Mouse (Mus musculus) midbrain, embryonic 16.5 days (tissue): Measurements from ENCODE around the gene Rab19. TPM values are rescaled to one million over a fixed set of nuclear protein-coding genes. Genes with fewer than 3 reads are reported as not detected.
"Not testable (repeated sequence)": the region's sequence is repeated elsewhere in the genome, so short reads cannot be mapped to it uniquely, and the experiment has no call there.

Source experiments
- ATAC-seq: fragments of 200-750 bp; cut with Nextera tagmentation; 2 replicates; pipeline ENCODE4 v1.8.0; 2017; ENCODE audit warnings: moderate TSS enrichment
- H3K27ac ChIP-seq: fragments of 300-500 bp; sonication (generic); 2 replicates; pipeline ENCODE4 v1.5.1; 2014; ENCODE audit warnings: mild to moderate bottlenecking, low read length, mixed read lengths
- H3K27me3 ChIP-seq: fragments of 300-500 bp; sonication (generic); 2 replicates; pipeline ENCODE4 v1.6.1; 2014; ENCODE audit warnings: low read depth, low read length, mixed read lengths; ENCODE audit not compliant: control insufficient read depth, insufficient read depth
- H3K36me3 ChIP-seq: fragments of 300-500 bp; sonication (generic); 2 replicates; pipeline ENCODE4 v1.6.1; 2014; ENCODE audit warnings: mild to moderate bottlenecking, low read length, moderate library complexity, mixed read lengths; ENCODE audit not compliant: control insufficient read depth, insufficient read depth
- H3K4me1 ChIP-seq: fragments of 300-500 bp; sonication (generic); 2 replicates; pipeline ENCODE4 v1.6.1; 2014; ENCODE audit warnings: mild to moderate bottlenecking, low read length, mixed read lengths; ENCODE audit not compliant: control insufficient read depth, insufficient read depth
- H3K4me2 ChIP-seq: fragments of 300-500 bp; sonication (generic); 2 replicates; pipeline ENCODE4 v1.6.1; 2014; ENCODE audit warnings: mild to moderate bottlenecking, low read length, mixed read lengths
- H3K4me3 ChIP-seq: fragments of 300-500 bp; sonication (generic); 2 replicates; pipeline ENCODE4 v1.5.1; 2014; ENCODE audit warnings: low read depth, mild to moderate bottlenecking, low read length, moderate library complexity, mixed read lengths
- H3K9ac ChIP-seq: fragments of 300-500 bp; sonication (generic); 2 replicates; pipeline ENCODE4 v1.6.1; 2014; ENCODE audit warnings: low read depth, low read length, mixed read lengths
- H3K9me3 ChIP-seq: fragments of 300-500 bp; sonication (generic); replicated peaks from 2 replicates; pipeline ENCODE4 v1.6.1; 2014; ENCODE audit warnings: mild to moderate bottlenecking, low read length, mixed read lengths; ENCODE audit not compliant: control insufficient read depth, poor library complexity, severe bottlenecking
- WGBS: fragments of 180-500 bp; shearing (Covaris S2); extraction: QIAGEN DNeasy Blood & Tissue Kit; methylation state at CpG from one replicate; pipeline ENCODE4 v1.1.7; 2014; 5-methylcytosine and 5-hydroxymethylcytosine counted together
- polyA plus RNA-seq: library from polyadenylated mRNA; unstranded; fragments of >200 nt; fragmentation: Nextera tagmentation; extraction: Ambion mirVana; gene quantifications from 2 replicates; pipeline ENCODE4 v1.2.1, GENCODE M21; 2015

The Rab19 gene
- polyA plus RNA-seq, 1 experiment from 2014 or later: not detected

GRCm38 (mm10) chr6:39347880-39348814, 32.8 kb upstream of the Rab19 start:
- Histone ChIP-seq H3K4me1 (peaks cover 13% of the 10 kb centered on the region), H3K27me3 (no peaks in the 10 kb centered on the region), H3K9me3 (no peaks in the 10 kb centered on the region), H3K27ac (no peak overlapping the region), H3K36me3 (peaks cover 9% of the 10 kb centered on the region), H3K4me2 (no peak overlapping the region), H3K9ac (no peak overlapping the region), H3K4me3 (no peak overlapping the region)
- WGBS: 14% methylated on average over 4 of the region's 4 CpGs
- no peak for ATAC-seq

- no peaks in the 10 kb centered on the region for H3K9me3 ChIP-seq
- peaks cover 13% of the 10 kb centered on the region for H3K4me1 ChIP-seq
- no peaks in the 10 kb centered on the region for H3K27me3 ChIP-seq
- no peak overlapping the region for H3K27ac ChIP-seq
- H3K4me2 ChIP-seq: no peak overlapping the region
- H3K36me3 ChIP-seq: peaks cover 7% of the 10 kb centered on the region
- 63% methylated on average over 6 of the region's 6 CpGs for WGBS
- no peak overlapping the region for H3K9ac ChIP-seq
- no peak for ATAC-seq
- H3K4me3 ChIP-seq: no peak overlapping the region
Measured at GRCm38 (mm10) chr6:39348946-39349345, 32.0 kb upstream of the Rab19 start.

- WGBS: 98% methylated on average over 9 of the region's 9 CpGs
- ATAC-seq, H3K4me3 ChIP-seq, H3K27me3 ChIP-seq, H3K9me3 ChIP-seq, H3K4me1 ChIP-seq, H3K9ac ChIP-seq, H3K4me2 ChIP-seq, H3K27ac ChIP-seq: not testable (repeated sequence)
- H3K36me3 ChIP-seq: peaks cover 20% of the 10 kb centered on the region
Measured at GRCm38 (mm10) chr6:39359207-39359606, 21.8 kb upstream of the Rab19 start.

- no peaks in the 10 kb centered on the region for H3K9me3 ChIP-seq
- no peak for ATAC-seq
- H3K9ac ChIP-seq: no peak overlapping the region
- no peak overlapping the region for H3K27ac ChIP-seq
- no peak overlapping the region for H3K4me2 ChIP-seq
- 96% methylated on average over 2 of the region's 2 CpGs for WGBS
- no peak overlapping the region for H3K4me3 ChIP-seq
- no peaks in the 10 kb centered on the region for H3K4me1 ChIP-seq
- H3K27me3 ChIP-seq: no peaks in the 10 kb centered on the region
- peaks cover 21% of the 10 kb centered on the region for H3K36me3 ChIP-seq
Measured at GRCm38 (mm10) chr6:39362684-39363083, 18.3 kb upstream of the Rab19 start.

GRCm38 (mm10) chr6:39369631-39370030, 11.3 kb upstream of the Rab19 start:
- H3K36me3 ChIP-seq: peaks cover 14% of the 10 kb centered on the region
- H3K27ac ChIP-seq: no peak overlapping the region
- no peak overlapping the region for H3K4me3 ChIP-seq
- H3K9me3 ChIP-seq: no peaks in the 10 kb centered on the region
- H3K9ac ChIP-seq: no peak overlapping the region
- no peaks in the 10 kb centered on the region for H3K27me3 ChIP-seq
- H3K4me2 ChIP-seq: no peak overlapping the region
- ATAC-seq: no peak
- H3K4me1 ChIP-seq: no peaks in the 10 kb centered on the region
- 82% methylated on average over 3 of the region's 3 CpGs for WGBS

- no peaks in the 10 kb centered on the region for H3K27me3 ChIP-seq
Measured at GRCm38 (mm10) chr6:39372042-39372441, 8.9 kb upstream of the Rab19 start.

GRCm38 (mm10) chr6:39372727-39373126, 8.2 kb upstream of the Rab19 start:
- H3K4me3 ChIP-seq: no peak overlapping the region

More at GRCm38 (mm10) chr6:39372042-39372441, 8.9 kb upstream of the Rab19 start:
- H3K4me3 ChIP-seq: no peak overlapping the region
- no peak overlapping the region for H3K4me2 ChIP-seq
- peaks cover 14% of the 10 kb centered on the region for H3K4me1 ChIP-seq
- H3K36me3 ChIP-seq: peaks cover 8% of the 10 kb centered on the region
- H3K9ac ChIP-seq: no peak overlapping the region
- no peak for ATAC-seq
- no peak overlapping the region for H3K27ac ChIP-seq
- no peaks in the 10 kb centered on the region for H3K9me3 ChIP-seq

GRCm38 (mm10) chr6:39373301-39373955, 7.5 kb upstream of the Rab19 start:
- Histone ChIP-seq H3K4me2 (no peak overlapping the region), H3K4me1 (peaks cover 14% of the 10 kb centered on the region), H3K27ac (no peak overlapping the region), H3K27me3 (no peaks in the 10 kb centered on the region), H3K9me3 (no peaks in the 10 kb centered on the region), H3K4me3 (no peak overlapping the region), H3K9ac (no peak overlapping the region), H3K36me3 (peaks cover 7% of the 10 kb centered on the region)
- 84% methylated on average over 4 of the region's 4 CpGs for WGBS
- no peak for ATAC-seq

More at GRCm38 (mm10) chr6:39372727-39373126, 8.2 kb upstream of the Rab19 start:
- Histone ChIP-seq H3K27ac (no peak overlapping the region), H3K9me3 (no peaks in the 10 kb centered on the region), H3K36me3 (peaks cover 7% of the 10 kb centered on the region), H3K4me1 (peaks cover 14% of the 10 kb centered on the region), H3K4me2 (no peak overlapping the region), H3K9ac (no peak overlapping the region), H3K27me3 (no peaks in the 10 kb centered on the region)
- ATAC-seq: no peak
- WGBS: 73% methylated on average over 7 of the region's 7 CpGs

GRCm38 (mm10) chr6:39376775-39377174, 4.2 kb upstream of the Rab19 start:
- 19% methylated on average over 9 of the region's 9 CpGs for WGBS
- no peak for ATAC-seq
- peak overlapping the region; percentile 71 for H3K4me2 ChIP-seq

More at GRCm38 (mm10) chr6:39376775-39377174, 4.2 kb upstream of the Rab19 start:
- Histone ChIP-seq H3K9me3 (no peaks in the 10 kb centered on the region), H3K36me3 (peaks cover 7% of the 10 kb centered on the region), H3K4me1 (peaks cover 14% of the 10 kb centered on the region), H3K4me3 (peak overlapping the region; percentile 95), H3K27ac (no peak overlapping the region), H3K27me3 (0 out of 2 replicates have a peak, but pooled peaks cover 6% of the 10 kb centered on the region), H3K9ac (peak overlapping the region; percentile 99)
